Mouse (Mus musculus): ENCODE results near the gene Ccdc191. TPM values are rescaled to one million over a fixed set of nuclear protein-coding genes. Genes with fewer than 3 reads are reported as not detected.

Ccdc191 gene
- polyA plus RNA-seq, 1 experiment = 1.5 TPM

- Histone ChIP-seq H3K27me3 (ENCODE audit: control insufficient read depth, insufficient read depth, insufficient read length) (no peaks in the 10 kb centered on the region), H3K79me2 (ENCODE audit: control insufficient read depth, insufficient read depth) (no peaks in the 10 kb centered on the region), H3ac (ENCODE audit: control insufficient read depth, insufficient read length) (no peak overlapping the region), H3K4me2 (ENCODE audit: low read depth) (no peak overlapping the region), H3K36me3 (ENCODE audit: control insufficient read depth, insufficient read depth) (no peaks in the 10 kb centered on the region), H3K4me3 (no peak overlapping the region)
- TF ChIP-seq E2F4 (IDR thresholded peaks at IDR 0.05; ENCODE audit: insufficient read depth) = no peak
- no peak for TF ChIP-seq MYOD1 (IDR thresholded peaks at IDR 0.05; ENCODE audit: control insufficient read depth in 1 of 3, insufficient read length in 2 of 3, low read depth in 2 of 3)
- TF ChIP-seq MAX (IDR thresholded peaks at IDR 0.05; ENCODE audit: low read depth) = no peak
- no peak for TF ChIP-seq SRF (IDR thresholded peaks at IDR 0.05; ENCODE audit: control insufficient read depth, insufficient read length, low read depth)
- TF ChIP-seq USF1 (IDR thresholded peaks at IDR 0.05; ENCODE audit: low read depth) = no peak
- TF ChIP-seq TCF12 (IDR thresholded peaks at IDR 0.05; ENCODE audit: insufficient read depth, poor library complexity, severe bottlenecking) = no peak
- TF ChIP-seq CEBPB (IDR thresholded peaks at IDR 0.05; ENCODE audit: insufficient read depth, poor library complexity, severe bottlenecking) = no peak
- no peak for TF ChIP-seq POLR2A (IDR thresholded peaks at IDR 0.05; ENCODE audit: insufficient read length, low read depth)
- no peak for TF ChIP-seq MYOG (IDR thresholded peaks at IDR 0.05; ENCODE audit: control insufficient read depth in 1 of 3, insufficient read depth in 1 of 3, insufficient read length in 2 of 3, low read depth in 2 of 3)
- no peak for TF ChIP-seq REST (IDR thresholded peaks at IDR 0.05; ENCODE audit: insufficient read depth, insufficient read length)
- TF ChIP-seq POLR2AphosphoS2 (IDR thresholded peaks at IDR 0.05; ENCODE audit: insufficient read length, low read depth) = no peak
- TF ChIP-seq TCF3 (IDR thresholded peaks at IDR 0.05; ENCODE audit: insufficient read length, low read depth) = no peak
Observed at GRCm38 (mm10) chr16:43954913-43955312, 65.3 kb downstream of the Ccdc191 start.

GRCm38 (mm10) chr16:43958038-43958437 lies 68.4 kb downstream of the Ccdc191 start:
- TF ChIP-seq REST (IDR thresholded peaks at IDR 0.05; ENCODE audit: insufficient read depth, insufficient read length) (no peak), MAX (IDR thresholded peaks at IDR 0.05; ENCODE audit: low read depth) (no peak), CEBPB (IDR thresholded peaks at IDR 0.05; ENCODE audit: insufficient read depth, poor library complexity, severe bottlenecking) (no peak), MYOD1 (IDR thresholded peaks at IDR 0.05; ENCODE audit: control insufficient read depth in 1 of 3, insufficient read length in 2 of 3, low read depth in 2 of 3) (no peak), MYOG (IDR thresholded peaks at IDR 0.05; ENCODE audit: control insufficient read depth in 1 of 3, insufficient read depth in 1 of 3, insufficient read length in 2 of 3, low read depth in 2 of 3) (no peak), POLR2AphosphoS2 (IDR thresholded peaks at IDR 0.05; ENCODE audit: insufficient read length, low read depth) (no peak), TCF12 (IDR thresholded peaks at IDR 0.05; ENCODE audit: insufficient read depth, poor library complexity, severe bottlenecking) (no peak), USF1 (IDR thresholded peaks at IDR 0.05; ENCODE audit: low read depth) (no peak), E2F4 (IDR thresholded peaks at IDR 0.05; ENCODE audit: insufficient read depth) (no peak), POLR2A (IDR thresholded peaks at IDR 0.05; ENCODE audit: insufficient read length, low read depth) (no peak), TCF3 (IDR thresholded peaks at IDR 0.05; ENCODE audit: insufficient read length, low read depth) (no peak), SRF (IDR thresholded peaks at IDR 0.05; ENCODE audit: control insufficient read depth, insufficient read length, low read depth) (no peak)
- Histone ChIP-seq H3K27me3 (ENCODE audit: control insufficient read depth, insufficient read depth, insufficient read length) (no peaks in the 10 kb centered on the region), H3K79me2 (ENCODE audit: control insufficient read depth, insufficient read depth) (no peaks in the 10 kb centered on the region), H3ac (ENCODE audit: control insufficient read depth, insufficient read length) (no peak overlapping the region), H3K36me3 (ENCODE audit: control insufficient read depth, insufficient read depth) (no peaks in the 10 kb centered on the region), H3K4me3 (no peak overlapping the region), H3K4me2 (ENCODE audit: low read depth) (no peak overlapping the region)

- H3K36me3 ChIP-seq (ENCODE audit: control insufficient read depth, insufficient read depth) = no peaks in the 10 kb centered on the region
- H3K79me2 ChIP-seq (ENCODE audit: control insufficient read depth, insufficient read depth) = no peaks in the 10 kb centered on the region
- no peak for TF ChIP-seq TCF3 (IDR thresholded peaks at IDR 0.05; ENCODE audit: insufficient read length, low read depth)
- no peak for TF ChIP-seq CEBPB (IDR thresholded peaks at IDR 0.05; ENCODE audit: insufficient read depth, poor library complexity, severe bottlenecking)
- TF ChIP-seq POLR2A (IDR thresholded peaks at IDR 0.05; ENCODE audit: insufficient read length, low read depth) = no peak
- no peak for TF ChIP-seq MAX (IDR thresholded peaks at IDR 0.05; ENCODE audit: low read depth)
- no peak for TF ChIP-seq POLR2AphosphoS2 (IDR thresholded peaks at IDR 0.05; ENCODE audit: insufficient read length, low read depth)
- TF ChIP-seq MYOD1 (IDR thresholded peaks at IDR 0.05; ENCODE audit: control insufficient read depth in 1 of 3, insufficient read length in 2 of 3, low read depth in 2 of 3) = no peak
- no peak for TF ChIP-seq USF1 (IDR thresholded peaks at IDR 0.05; ENCODE audit: low read depth)
- no peak for TF ChIP-seq REST (IDR thresholded peaks at IDR 0.05; ENCODE audit: insufficient read depth, insufficient read length)
- no peak for TF ChIP-seq E2F4 (IDR thresholded peaks at IDR 0.05; ENCODE audit: insufficient read depth)
- no peak for TF ChIP-seq SRF (IDR thresholded peaks at IDR 0.05; ENCODE audit: control insufficient read depth, insufficient read length, low read depth)
- no peak for TF ChIP-seq TCF12 (IDR thresholded peaks at IDR 0.05; ENCODE audit: insufficient read depth, poor library complexity, severe bottlenecking)
- TF ChIP-seq MYOG (IDR thresholded peaks at IDR 0.05; ENCODE audit: control insufficient read depth in 1 of 3, insufficient read depth in 1 of 3, insufficient read length in 2 of 3, low read depth in 2 of 3) = no peak
- H3K4me3 ChIP-seq = no peak overlapping the region
- H3K27me3 ChIP-seq (ENCODE audit: control insufficient read depth, insufficient read depth, insufficient read length) = no peaks in the 10 kb centered on the region
- H3K4me2 ChIP-seq (ENCODE audit: low read depth) = no peak overlapping the region
- H3ac ChIP-seq (ENCODE audit: control insufficient read depth, insufficient read length) = no peak overlapping the region
Observed at GRCm38 (mm10) chr16:43963291-43963690, 73.7 kb downstream of the Ccdc191 start.

GRCm38 (mm10) chr16:43963780-43964179 lies 74.2 kb downstream of the Ccdc191 start:
- Histone ChIP-seq H3ac (ENCODE audit: control insufficient read depth, insufficient read length) (no peak overlapping the region), H3K4me3 (no peak overlapping the region), H3K4me2 (ENCODE audit: low read depth) (no peak overlapping the region), H3K79me2 (ENCODE audit: control insufficient read depth, insufficient read depth) (no peaks in the 10 kb centered on the region), H3K36me3 (ENCODE audit: control insufficient read depth, insufficient read depth) (no peaks in the 10 kb centered on the region), H3K27me3 (ENCODE audit: control insufficient read depth, insufficient read depth, insufficient read length) (no peaks in the 10 kb centered on the region)
- no peak for TF ChIP-seq E2F4 (IDR thresholded peaks at IDR 0.05; ENCODE audit: insufficient read depth)
- TF ChIP-seq TCF12 (IDR thresholded peaks at IDR 0.05; ENCODE audit: insufficient read depth, poor library complexity, severe bottlenecking) = no peak
- TF ChIP-seq POLR2AphosphoS2 (IDR thresholded peaks at IDR 0.05; ENCODE audit: insufficient read length, low read depth) = no peak
- TF ChIP-seq MYOD1 (IDR thresholded peaks at IDR 0.05; ENCODE audit: control insufficient read depth in 1 of 3, insufficient read length in 2 of 3, low read depth in 2 of 3) = no peak
- TF ChIP-seq SRF (IDR thresholded peaks at IDR 0.05; ENCODE audit: control insufficient read depth, insufficient read length, low read depth) = no peak
- no peak for TF ChIP-seq MAX (IDR thresholded peaks at IDR 0.05; ENCODE audit: low read depth)
- no peak for TF ChIP-seq REST (IDR thresholded peaks at IDR 0.05; ENCODE audit: insufficient read depth, insufficient read length)
- no peak for TF ChIP-seq CEBPB (IDR thresholded peaks at IDR 0.05; ENCODE audit: insufficient read depth, poor library complexity, severe bottlenecking)
- TF ChIP-seq USF1 (IDR thresholded peaks at IDR 0.05; ENCODE audit: low read depth) = no peak
- TF ChIP-seq POLR2A (IDR thresholded peaks at IDR 0.05; ENCODE audit: insufficient read length, low read depth) = no peak
